Mouse (Mus musculus): ENCODE data around the gene Pde4a. TPM values are rescaled to one million over a fixed set of nuclear protein-coding genes. Genes with fewer than 3 reads are reported as not detected.
"Not testable (repeated sequence)": the region's sequence is repeated elsewhere in the genome, so short reads cannot be mapped to it uniquely, and the experiment has no call there.

Pde4a gene
- polyA plus RNA-seq, 1 experiment from 2014 or later, result 3.8 TPM

DNA sequence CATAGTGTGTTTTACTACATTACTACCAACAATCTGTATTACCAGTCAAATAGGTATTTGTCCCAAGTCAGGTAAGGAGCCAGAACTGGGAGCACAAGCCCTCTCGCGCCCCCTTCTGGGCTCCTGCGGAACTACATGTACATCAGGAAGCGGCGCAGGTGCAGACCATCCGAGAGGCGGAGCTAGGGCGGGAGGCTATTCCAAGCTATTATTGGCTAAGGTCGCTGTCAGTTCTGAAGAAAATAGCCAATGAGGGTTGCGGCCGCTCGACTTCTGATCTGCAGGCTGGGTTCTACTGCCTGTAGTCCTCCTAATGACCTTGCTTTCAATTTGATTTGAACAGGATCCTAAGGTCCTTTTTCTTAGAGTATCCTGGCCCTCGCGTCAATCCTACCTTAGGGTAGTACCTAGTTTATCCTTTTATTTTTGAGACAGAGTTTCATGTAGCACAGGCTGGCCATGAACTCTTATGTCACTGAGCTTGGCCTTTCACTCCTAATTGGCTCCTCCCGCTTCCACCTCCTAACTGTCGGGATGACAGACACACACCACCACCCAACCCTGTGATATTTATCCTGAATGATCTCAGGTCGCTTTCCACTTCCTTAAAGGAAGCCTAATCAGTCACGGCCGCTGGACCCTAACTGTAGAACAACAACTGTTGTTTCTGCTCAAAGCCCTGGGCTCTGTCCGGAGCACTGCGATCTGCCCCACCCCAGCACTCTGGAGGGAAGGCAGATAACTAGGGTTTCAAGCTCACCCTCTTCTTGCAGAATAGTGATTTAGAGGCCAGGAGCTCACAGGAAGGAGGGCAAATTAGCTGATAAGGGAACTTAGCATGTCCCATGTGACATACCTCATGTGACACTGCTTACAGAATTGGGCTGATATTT lies 55.2 kb downstream of the Pde4a start:
- Histone ChIP-seq H3K36me3 (no peaks in the 10 kb centered on the region), H3K4me3 (peak overlapping the region; percentile 41), H3K4me1 (peaks cover 26% of the 10 kb centered on the region), H3K27ac (replicated peaks) (peak overlapping the region; percentile 28; the same call in 1 of the 2 replicates), H3K27me3 (ENCODE audit: low read depth, poor library complexity, severe bottlenecking) (peaks cover 29% of the 10 kb centered on the region), H3K9me3 (replicated peaks) (peaks cover 10% of the 10 kb centered on the region)
- peak; percentile 87 for DNase-seq (ENCODE audit: low spot score)
- 16% methylated on average over 21 of the region's 21 CpGs for WGBS

DNA sequence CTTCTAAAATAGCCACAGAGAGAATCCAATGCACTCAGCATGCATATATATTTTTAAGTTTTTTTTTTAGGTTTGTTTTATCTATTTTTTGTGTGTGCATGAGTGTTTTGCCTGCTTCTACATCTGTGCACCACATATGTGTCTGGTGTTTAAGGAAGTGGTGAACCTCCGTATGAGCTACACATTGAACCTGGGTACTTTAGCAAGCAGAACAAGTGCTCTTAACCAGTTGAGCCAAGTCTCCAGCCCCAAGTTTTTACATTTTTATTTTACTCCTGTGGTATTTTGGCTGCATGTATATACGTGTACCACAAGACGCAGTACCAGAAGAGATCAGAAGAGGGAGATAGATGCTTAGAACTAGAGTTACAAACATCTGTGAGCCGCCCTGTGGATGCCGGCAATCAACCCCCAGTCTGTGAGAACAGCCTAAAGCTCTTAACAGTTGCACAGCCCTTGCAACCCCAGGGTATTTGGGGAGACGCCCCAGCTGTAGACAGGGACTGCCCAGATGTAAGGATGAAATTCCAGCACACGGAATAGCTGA lies 55.9 kb downstream of the Pde4a start:
- Histone ChIP-seq H3K27me3 (ENCODE audit: low read depth, poor library complexity, severe bottlenecking) (peaks cover 35% of the 10 kb centered on the region), H3K36me3 (no peaks in the 10 kb centered on the region), H3K27ac (replicated peaks) (no peak overlapping the region), H3K4me3 (no peak overlapping the region), H3K9me3 (replicated peaks) (peaks cover 10% of the 10 kb centered on the region), H3K4me1 (peaks cover 21% of the 10 kb centered on the region)
- 17% methylated on average over 7 of the region's 7 CpGs for WGBS
- no peak for DNase-seq (ENCODE audit: low spot score)

DNA sequence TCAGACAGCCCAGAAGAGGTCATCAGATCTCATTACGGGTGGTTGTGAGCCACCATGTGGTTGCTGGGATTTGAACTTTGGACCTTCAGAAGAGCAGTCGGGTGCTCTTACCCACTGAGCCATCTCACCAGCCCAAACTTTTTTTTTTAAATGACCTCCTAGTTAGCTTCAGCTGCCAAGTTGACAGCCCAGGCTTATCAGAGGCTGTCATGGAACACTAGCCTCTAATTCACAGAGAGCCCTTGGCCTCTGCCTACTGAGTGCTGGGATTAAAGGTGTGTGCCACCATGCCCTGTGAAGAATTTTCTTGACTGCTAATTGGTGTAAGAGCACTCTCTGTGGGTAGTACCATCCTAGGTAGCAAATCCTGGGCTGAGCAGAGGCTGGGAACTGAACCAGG lies 58.0 kb downstream of the Pde4a start:
- not testable (repeated sequence) for H3K36me3 ChIP-seq; DNase-seq (ENCODE audit: low spot score); H3K4me3 ChIP-seq; H3K27ac ChIP-seq (replicated peaks); H3K9me3 ChIP-seq (replicated peaks)
- H3K27me3 ChIP-seq (ENCODE audit: low read depth, poor library complexity, severe bottlenecking), result peaks cover 44% of the 10 kb centered on the region
- H3K4me1 ChIP-seq, result peaks cover 26% of the 10 kb centered on the region
- 98% methylated on average over 2 of the region's 2 CpGs for WGBS

DNA sequence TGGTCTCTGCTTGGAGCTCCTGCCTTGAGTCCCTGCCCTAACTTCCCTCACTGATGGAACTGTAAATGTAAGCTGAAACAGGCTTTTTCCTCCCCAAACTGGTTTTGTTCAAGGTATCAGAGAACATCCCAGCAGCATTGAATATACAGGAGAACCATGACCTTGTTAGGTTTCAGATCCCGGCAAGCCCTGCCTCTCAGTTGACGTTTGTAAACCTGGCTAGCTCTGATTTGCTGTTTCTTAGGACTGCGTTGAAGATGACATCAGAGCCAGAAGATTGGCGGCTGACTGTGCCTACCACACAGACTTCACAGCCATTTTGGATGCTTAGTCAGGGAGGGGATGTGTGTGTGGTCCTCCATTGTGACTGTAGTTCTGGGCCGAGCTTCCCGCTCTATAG lies 58.4 kb downstream of the Pde4a start:
- H3K27ac ChIP-seq (replicated peaks), result no peak overlapping the region
- peaks cover 48% of the 10 kb centered on the region for H3K27me3 ChIP-seq (ENCODE audit: low read depth, poor library complexity, severe bottlenecking)
- 91% methylated on average over 6 of the region's 6 CpGs for WGBS
- no peak overlapping the region for H3K4me3 ChIP-seq
- peaks cover 26% of the 10 kb centered on the region for H3K4me1 ChIP-seq
- H3K36me3 ChIP-seq, result 0 out of 2 replicates have a peak, but pooled peaks cover 2% of the 10 kb centered on the region
- H3K9me3 ChIP-seq (replicated peaks), result peaks cover 10% of the 10 kb centered on the region
- no peak for DNase-seq (ENCODE audit: low spot score)

DNA sequence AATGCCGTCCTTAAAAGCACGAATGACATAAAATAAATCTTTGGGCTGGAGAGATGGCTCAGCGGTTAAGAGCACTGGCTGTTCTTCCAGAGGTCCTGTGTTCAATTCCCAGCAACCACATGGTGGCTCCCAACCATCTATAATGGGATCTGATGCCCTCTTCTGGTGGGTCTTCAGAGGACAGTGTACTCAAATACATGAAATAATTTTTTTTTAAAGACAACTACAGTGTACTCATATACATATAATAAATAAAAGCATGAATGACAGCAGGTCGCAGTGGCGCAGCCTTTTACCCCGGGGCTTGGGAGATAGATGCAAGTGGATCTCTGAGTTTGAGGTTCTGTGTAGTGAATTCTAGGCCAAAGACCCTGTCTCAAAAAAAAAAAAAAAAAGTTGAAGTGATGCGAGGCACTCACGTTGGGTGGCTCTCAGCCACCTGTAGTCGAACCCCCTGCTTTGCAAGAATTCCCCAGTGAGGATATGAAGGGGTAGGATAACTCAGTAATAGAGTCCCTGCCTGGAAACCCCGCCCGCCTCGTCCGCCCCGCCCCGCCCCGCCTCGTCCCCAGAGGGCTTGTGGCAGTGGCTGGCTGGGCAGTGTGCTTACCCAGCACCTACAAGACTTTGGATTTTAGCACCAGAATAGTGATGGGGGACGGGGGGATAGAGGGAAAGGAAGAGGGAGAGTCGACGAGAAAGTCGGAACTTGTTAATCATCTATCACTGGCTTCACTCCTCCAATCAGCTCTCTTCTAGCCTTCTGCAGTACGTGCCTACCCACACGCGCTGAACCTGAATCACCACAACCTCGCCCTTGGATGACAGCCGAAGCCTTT lies 59.3 kb downstream of the Pde4a start:
- no peak overlapping the region; the same call in 1 of the 2 replicates for H3K27ac ChIP-seq (replicated peaks)
- WGBS, result 25% methylated on average over 26 of the region's 26 CpGs

DNA sequence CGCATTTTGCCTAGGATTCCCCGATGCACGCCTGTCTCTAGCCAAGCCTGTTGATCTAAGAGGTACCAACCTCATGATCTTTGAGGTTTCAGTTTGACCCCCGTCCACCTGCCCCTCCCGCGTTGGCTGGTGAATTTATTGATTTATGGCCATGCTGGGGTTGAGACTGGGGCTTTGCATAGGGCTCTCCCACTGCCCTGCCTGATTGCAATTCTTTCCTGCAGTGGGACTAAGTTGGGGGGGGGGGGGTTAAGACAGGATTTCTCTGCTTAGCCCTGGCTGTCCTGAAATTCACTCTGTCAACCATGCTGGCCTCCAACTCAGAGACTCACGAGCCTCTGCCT lies 59.9 kb downstream of the Pde4a start:
- peaks cover 17% of the 10 kb centered on the region for H3K36me3 ChIP-seq
- 24% methylated on average over 7 of the region's 7 CpGs for WGBS
- peaks cover 26% of the 10 kb centered on the region for H3K4me1 ChIP-seq
- DNase-seq (ENCODE audit: low spot score), result no peak
- H3K27ac ChIP-seq (replicated peaks), result no peak overlapping the region; the same call in 1 of the 2 replicates
- peaks cover 10% of the 10 kb centered on the region for H3K9me3 ChIP-seq (replicated peaks)
- H3K27me3 ChIP-seq (ENCODE audit: low read depth, poor library complexity, severe bottlenecking), result peaks cover 54% of the 10 kb centered on the region
- peak overlapping the region; percentile 44 for H3K4me3 ChIP-seq

More for the DNA sequence above, 59.3 kb downstream of the Pde4a start:
- Histone ChIP-seq H3K4me3 (peak overlapping the region; percentile 44), H3K9me3 (replicated peaks) (peaks cover 10% of the 10 kb centered on the region), H3K36me3 (peaks cover 11% of the 10 kb centered on the region), H3K4me1 (peaks cover 26% of the 10 kb centered on the region), H3K27me3 (ENCODE audit: low read depth, poor library complexity, severe bottlenecking) (peaks cover 54% of the 10 kb centered on the region)
- DNase-seq (ENCODE audit: low spot score), result no peak

DNA sequence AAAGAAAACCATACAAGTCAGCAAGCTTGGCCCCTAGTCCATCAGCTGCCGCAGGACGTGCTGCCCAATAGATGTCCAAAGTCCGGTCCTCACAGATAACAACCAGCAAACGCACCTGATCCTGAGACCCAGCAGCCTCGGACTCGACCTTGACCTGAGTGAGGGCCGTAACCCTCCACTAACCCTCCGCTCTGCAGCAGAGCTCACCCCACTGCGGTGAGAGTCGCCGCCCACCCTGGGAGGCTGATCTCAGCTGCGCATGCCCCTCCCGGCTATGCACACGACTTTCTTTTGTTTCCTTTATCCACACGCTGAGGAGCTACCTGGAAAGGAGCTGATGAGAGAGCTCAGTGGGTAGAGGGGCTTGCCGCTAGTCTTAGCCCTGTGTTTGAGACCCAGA lies 61.8 kb downstream of the Pde4a start:
- Histone ChIP-seq H3K36me3 (peaks cover 35% of the 10 kb centered on the region), H3K27ac (replicated peaks) (peak overlapping the region; percentile 50; the same call in 1 of the 2 replicates), H3K4me3 (peak overlapping the region; percentile 34), H3K4me1 (peaks cover 22% of the 10 kb centered on the region), H3K9me3 (replicated peaks) (peaks cover 10% of the 10 kb centered on the region), H3K27me3 (ENCODE audit: low read depth, poor library complexity, severe bottlenecking) (peaks cover 54% of the 10 kb centered on the region)
- 19% methylated on average over 16 of the region's 16 CpGs for WGBS
- no peak for DNase-seq (ENCODE audit: low spot score)

DNA sequence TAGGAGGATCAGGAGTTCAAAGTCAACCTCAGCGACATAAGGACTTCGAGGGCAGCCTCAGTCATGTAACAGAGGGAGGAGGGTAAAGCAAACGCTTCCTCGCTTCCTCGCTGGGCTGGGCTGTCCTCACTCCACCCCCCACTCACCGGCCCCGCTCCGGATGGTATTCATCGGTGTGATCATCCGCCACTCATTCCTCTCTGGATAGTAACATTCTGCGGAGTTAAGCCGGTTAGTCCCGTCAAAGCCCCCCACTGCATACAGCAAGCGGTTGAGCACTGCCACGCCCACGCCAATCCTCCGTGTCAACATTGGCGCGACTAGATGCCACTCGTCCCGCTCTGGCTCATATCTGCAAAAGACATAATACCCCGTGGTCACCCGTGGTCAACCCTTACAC lies 66.0 kb downstream of the Pde4a start:
- H3K4me3 ChIP-seq, result no peak overlapping the region
- H3K4me1 ChIP-seq, result peaks cover 14% of the 10 kb centered on the region
- WGBS, result 46% methylated on average over 23 of the region's 23 CpGs
- H3K36me3 ChIP-seq, result peaks cover 75% of the 10 kb centered on the region
- H3K27me3 ChIP-seq (ENCODE audit: low read depth, poor library complexity, severe bottlenecking), result peaks cover 38% of the 10 kb centered on the region
- no peaks in the 10 kb centered on the region for H3K9me3 ChIP-seq (replicated peaks)
- H3K27ac ChIP-seq (replicated peaks), result no peak overlapping the region
- DNase-seq (ENCODE audit: low spot score), result no peak

DNA sequence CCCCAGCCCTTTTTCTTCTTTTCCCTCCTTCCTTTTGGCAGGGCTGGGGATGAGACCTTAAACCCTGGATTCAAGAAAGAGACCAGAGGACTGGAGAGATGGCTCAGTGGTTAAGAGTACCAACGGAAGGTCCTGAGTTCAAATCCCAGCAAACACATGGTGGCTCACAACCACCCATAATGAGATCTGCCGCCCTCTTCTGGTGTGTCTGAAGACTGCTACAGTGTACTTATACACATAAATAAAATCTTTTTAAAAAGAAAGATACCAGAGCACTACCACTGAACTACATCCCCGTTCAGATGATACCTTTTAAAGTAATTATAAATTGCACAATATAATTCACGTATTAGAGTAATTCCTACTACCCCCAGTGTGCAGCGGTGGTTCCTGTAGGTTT lies 67.4 kb downstream of the Pde4a start:
- 89% methylated on average over 5 of the region's 5 CpGs for WGBS
- peaks cover 19% of the 10 kb centered on the region for H3K4me1 ChIP-seq

DNA sequence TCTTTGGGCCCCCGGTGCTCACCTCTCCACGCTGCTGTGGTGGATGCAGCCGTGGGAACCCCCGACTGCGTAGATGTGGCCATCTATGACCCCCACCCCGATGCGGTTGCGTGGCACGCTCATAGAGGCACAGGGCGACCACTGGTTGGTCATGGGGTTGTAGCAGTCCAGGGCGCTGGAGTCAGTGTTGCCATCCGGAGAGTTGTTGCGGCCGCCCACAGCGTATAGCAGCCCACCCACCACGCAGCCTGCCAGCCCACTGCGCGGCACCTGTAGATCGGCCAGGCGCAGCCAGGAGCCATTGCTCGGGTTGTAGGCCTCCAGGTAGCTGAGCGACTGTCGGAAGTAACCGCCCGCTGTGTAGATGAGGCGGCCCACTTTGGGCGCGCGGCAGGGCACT lies 67.9 kb downstream of the Pde4a start:
- peaks cover 80% of the 10 kb centered on the region for H3K36me3 ChIP-seq
- WGBS, result 86% methylated on average over 29 of the region's 29 CpGs
- peaks cover 20% of the 10 kb centered on the region; the same call in 1 of the 2 replicates for H3K27me3 ChIP-seq (ENCODE audit: low read depth, poor library complexity, severe bottlenecking)
- H3K27ac ChIP-seq (replicated peaks), result no peak overlapping the region
- no peaks in the 10 kb centered on the region for H3K9me3 ChIP-seq (replicated peaks)
- no peak for DNase-seq (ENCODE audit: low spot score)
- H3K4me1 ChIP-seq, result peaks cover 18% of the 10 kb centered on the region
- H3K4me3 ChIP-seq, result no peak overlapping the region

More for the DNA sequence above, 67.4 kb downstream of the Pde4a start:
- DNase-seq (ENCODE audit: low spot score), result no peak
- Histone ChIP-seq H3K27me3 (ENCODE audit: low read depth, poor library complexity, severe bottlenecking) (peaks cover 25% of the 10 kb centered on the region; the same call in 1 of the 2 replicates), H3K9me3 (replicated peaks) (no peaks in the 10 kb centered on the region), H3K27ac (replicated peaks) (no peak overlapping the region), H3K36me3 (peaks cover 80% of the 10 kb centered on the region), H3K4me3 (no peak overlapping the region)

DNA sequence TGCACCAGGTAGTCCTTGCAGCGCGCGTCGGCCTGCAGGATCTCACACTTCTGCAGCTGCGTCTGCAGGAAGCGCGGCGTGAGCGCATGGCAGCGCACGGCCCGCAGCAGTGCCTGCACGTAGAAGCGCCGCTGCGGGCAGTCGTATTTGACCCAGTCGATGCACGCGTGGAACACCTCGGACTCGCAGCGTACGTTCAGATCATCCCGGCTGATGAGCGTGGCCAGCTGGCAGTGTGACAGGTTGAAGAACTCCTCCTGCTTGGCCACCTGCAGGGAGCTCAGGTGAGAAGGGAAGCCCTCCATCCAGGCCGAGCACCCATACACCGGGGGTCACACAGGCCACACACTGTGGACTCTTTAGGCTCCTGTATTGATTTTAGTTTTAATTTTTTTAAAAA lies 68.3 kb downstream of the Pde4a start:
- WGBS, result 71% methylated on average over 28 of the region's 28 CpGs
- Histone ChIP-seq H3K4me3 (no peak overlapping the region), H3K4me1 (peaks cover 18% of the 10 kb centered on the region), H3K27me3 (ENCODE audit: low read depth, poor library complexity, severe bottlenecking) (peaks cover 15% of the 10 kb centered on the region; the same call in 1 of the 2 replicates), H3K9me3 (replicated peaks) (no peaks in the 10 kb centered on the region), H3K36me3 (peaks cover 79% of the 10 kb centered on the region), H3K27ac (replicated peaks) (no peak overlapping the region)
- DNase-seq (ENCODE audit: low spot score), result no peak

DNA sequence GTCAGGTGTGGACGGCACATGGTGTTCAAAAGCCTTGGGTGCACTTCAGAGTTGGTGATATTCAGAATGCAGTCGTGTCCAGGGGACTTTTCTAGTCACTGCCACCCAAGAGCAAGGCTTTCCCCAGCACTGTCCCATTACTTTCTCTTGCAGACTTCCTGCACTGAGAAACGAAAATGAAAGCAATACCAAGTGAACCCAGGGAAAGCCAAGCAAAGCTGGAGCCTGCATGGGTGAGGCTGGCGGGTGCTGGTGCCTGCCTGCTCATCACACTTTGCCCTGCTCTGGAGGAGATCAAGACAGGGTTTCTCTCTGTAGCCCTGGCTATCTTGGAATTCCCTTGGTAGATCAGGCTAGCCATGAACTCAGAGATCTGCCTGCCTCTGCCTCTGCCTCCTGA lies 69.8 kb downstream of the Pde4a start:
- 89% methylated on average over 4 of the region's 4 CpGs for WGBS

More for the DNA sequence above, 69.8 kb downstream of the Pde4a start:
- no peaks in the 10 kb centered on the region for H3K9me3 ChIP-seq (replicated peaks)
- no peak for DNase-seq (ENCODE audit: low spot score)
- H3K27me3 ChIP-seq (ENCODE audit: low read depth, poor library complexity, severe bottlenecking), result peaks cover 17% of the 10 kb centered on the region
- peaks cover 26% of the 10 kb centered on the region for H3K4me1 ChIP-seq
- peaks cover 63% of the 10 kb centered on the region for H3K36me3 ChIP-seq
- no peak overlapping the region for H3K27ac ChIP-seq (replicated peaks)
- H3K4me3 ChIP-seq, result no peak overlapping the region
